Mouse (Mus musculus): ENCODE measurements around the gene Ppme1.

Gene Ppme1

GRCm38 (mm10) chr7:100328636-100329035, 43.5 kb downstream of the Ppme1 start:
- no peak for ATAC-seq (ENCODE audit: insufficient number of reproducible peaks, low FRiP score, low TSS enrichment)

- no peak for ATAC-seq (ENCODE audit: insufficient number of reproducible peaks, low FRiP score, low TSS enrichment)
These were observed 44.6 kb downstream of the Ppme1 start for GRCm38 (mm10) chr7:100327514-100327913.

- no peak for ATAC-seq (ENCODE audit: insufficient number of reproducible peaks, low FRiP score, low TSS enrichment)
These were observed 46.6 kb downstream of the Ppme1 start for GRCm38 (mm10) chr7:100325482-100325881.

- no peak for ATAC-seq (ENCODE audit: insufficient number of reproducible peaks, low FRiP score, low TSS enrichment)
These were observed 48.4 kb downstream of the Ppme1 start for GRCm38 (mm10) chr7:100323721-100324120.

GRCm38 (mm10) chr7:100317534-100317933, 54.6 kb downstream of the Ppme1 start:
- no peak for ATAC-seq (ENCODE audit: insufficient number of reproducible peaks, low FRiP score, low TSS enrichment)

GRCm38 (mm10) chr7:100316924-100317323, 55.2 kb downstream of the Ppme1 start:
- no peak for ATAC-seq (ENCODE audit: insufficient number of reproducible peaks, low FRiP score, low TSS enrichment)

- no peak for ATAC-seq (ENCODE audit: insufficient number of reproducible peaks, low FRiP score, low TSS enrichment)
These were observed 59.4 kb downstream of the Ppme1 start for GRCm38 (mm10) chr7:100312716-100313115.

- ATAC-seq (ENCODE audit: insufficient number of reproducible peaks, low FRiP score, low TSS enrichment) = no peak
These were observed 61.8 kb downstream of the Ppme1 start for GRCm38 (mm10) chr7:100310290-100310689.

- no peak for ATAC-seq (ENCODE audit: insufficient number of reproducible peaks, low FRiP score, low TSS enrichment)
These were observed 62.4 kb downstream of the Ppme1 start for GRCm38 (mm10) chr7:100309679-100310078.

GRCm38 (mm10) chr7:100309216-100309615, 62.9 kb downstream of the Ppme1 start:
- no peak for ATAC-seq (ENCODE audit: insufficient number of reproducible peaks, low FRiP score, low TSS enrichment)

GRCm38 (mm10) chr7:100307872-100308653, 64.0 kb downstream of the Ppme1 start:
- no peak for ATAC-seq (ENCODE audit: insufficient number of reproducible peaks, low FRiP score, low TSS enrichment)

- no peak for ATAC-seq (ENCODE audit: insufficient number of reproducible peaks, low FRiP score, low TSS enrichment)
These were observed 66.2 kb downstream of the Ppme1 start for GRCm38 (mm10) chr7:100305894-100306293.

GRCm38 (mm10) chr7:100302316-100302715, 69.8 kb downstream of the Ppme1 start:
- no peak for ATAC-seq (ENCODE audit: insufficient number of reproducible peaks, low FRiP score, low TSS enrichment)

GRCm38 (mm10) chr7:100301390-100301789, 70.7 kb downstream of the Ppme1 start:
- ATAC-seq (ENCODE audit: insufficient number of reproducible peaks, low FRiP score, low TSS enrichment) = no peak

GRCm38 (mm10) chr7:100298861-100299510, 73.1 kb downstream of the Ppme1 start:
- no peak for ATAC-seq (ENCODE audit: insufficient number of reproducible peaks, low FRiP score, low TSS enrichment)

- ATAC-seq (ENCODE audit: insufficient number of reproducible peaks, low FRiP score, low TSS enrichment) = no peak
These were observed 75.4 kb downstream of the Ppme1 start for GRCm38 (mm10) chr7:100296699-100297098.

GRCm38 (mm10) chr7:100295745-100296144, 76.4 kb downstream of the Ppme1 start:
- ATAC-seq (ENCODE audit: insufficient number of reproducible peaks, low FRiP score, low TSS enrichment) = no peak

- no peak for ATAC-seq (ENCODE audit: insufficient number of reproducible peaks, low FRiP score, low TSS enrichment)
These were observed 78.6 kb downstream of the Ppme1 start for GRCm38 (mm10) chr7:100293546-100293945.

GRCm38 (mm10) chr7:100288622-100289021, 83.5 kb downstream of the Ppme1 start:
- ATAC-seq (ENCODE audit: insufficient number of reproducible peaks, low FRiP score, low TSS enrichment) = no peak

- no peak for ATAC-seq (ENCODE audit: insufficient number of reproducible peaks, low FRiP score, low TSS enrichment)
These were observed 84.1 kb downstream of the Ppme1 start for GRCm38 (mm10) chr7:100287748-100288578.

- no peak for ATAC-seq (ENCODE audit: insufficient number of reproducible peaks, low FRiP score, low TSS enrichment)
These were observed 86.7 kb downstream of the Ppme1 start, which contains the start of gene P4ha3 for GRCm38 (mm10) chr7:100285383-100285782. Gene P4ha3, plus strand, starts transcription at chr7:100285520.
